Mouse (Mus musculus) liver, adult 2 months (tissue): ENCODE data around the gene Gm16442.
"Not testable (repeated sequence)": the region's sequence is repeated elsewhere in the genome, so short reads cannot be mapped to it uniquely, and the experiment has no call there.

Experiments used
- CTCF ChIP-seq: fragments of 200-500 bp; IDR thresholded peaks from 2 replicates; pipeline ENCODE4 v1.5.1; 2011; ENCODE audit warnings: low read depth, low read length, control low read depth
- POLR2A ChIP-seq: fragments of 200-500 bp; IDR thresholded peaks from 2 replicates; pipeline ENCODE4 v1.6.1; 2011; ENCODE audit warnings: low read length, control low read depth; ENCODE audit not compliant: insufficient read depth; ENCODE audit errors: extremely low read depth

DNA sequence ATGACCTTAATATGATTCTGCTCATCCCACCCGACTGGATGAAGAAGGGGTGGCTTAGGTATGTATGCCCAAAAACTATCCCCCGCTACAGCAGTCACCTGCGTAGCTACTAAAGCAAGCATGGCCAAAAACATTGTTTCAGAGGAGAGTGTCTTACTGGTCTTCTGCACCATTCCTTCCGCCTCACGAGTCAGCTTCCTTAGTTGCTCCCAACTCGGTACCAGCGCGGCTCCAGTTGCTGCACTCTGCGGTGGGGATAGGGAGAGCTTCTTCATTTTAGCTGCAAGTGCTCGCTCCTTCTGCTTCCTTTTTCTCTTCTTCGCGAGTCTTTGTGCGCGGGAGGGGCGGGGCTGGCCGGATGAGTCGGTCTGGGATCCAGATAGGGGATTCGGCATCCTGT lies 44.3 kb downstream of the Gm16442 start:
- TF ChIP-seq POLR2A, CTCF: not testable (repeated sequence)
